Mouse (Mus musculus): ENCODE data around the gene Usp45. TPM values are rescaled to one million over a fixed set of nuclear protein-coding genes. Genes with fewer than 3 reads are reported as not detected.

Gene Usp45
- polyA plus RNA-seq, 1 experiment from 2014 or later, result 7.0 TPM

DNA sequence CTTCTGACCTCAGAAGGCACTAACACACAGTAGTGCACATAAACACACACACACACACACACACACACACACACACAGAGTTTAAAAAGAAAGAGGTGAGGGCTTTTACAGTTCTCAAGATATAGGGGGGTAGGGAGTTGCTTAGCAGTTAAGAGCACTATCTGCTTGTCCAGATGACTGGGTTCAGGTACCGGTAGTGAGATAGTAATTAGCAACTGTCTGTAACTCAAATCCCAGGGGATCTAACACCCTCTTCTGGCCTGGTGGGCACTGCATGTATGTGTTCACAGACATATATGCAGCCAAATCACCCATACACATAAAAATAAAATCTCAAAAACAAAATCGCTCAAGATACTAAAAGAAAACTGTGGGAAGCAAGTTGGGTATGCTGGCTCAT lies 34.7 kb downstream of the Usp45 start:
- WGBS, result 93% methylated on average over 2 of the region's 2 CpGs
- Histone ChIP-seq H3K9me3 (no peaks in the 10 kb centered on the region), H3K4me1 (no peaks in the 10 kb centered on the region), H3K27me3 (no peaks in the 10 kb centered on the region), H3K27ac (no peak overlapping the region), H3K36me3 (peaks cover 63% of the 10 kb centered on the region), H3K9ac (no peak overlapping the region), H3K4me3 (no peak overlapping the region), H3K4me2 (no peak overlapping the region)
- ATAC-seq (ENCODE audit: insufficient number of reproducible peaks, low FRiP score, low TSS enrichment, low read depth), result no peak

DNA sequence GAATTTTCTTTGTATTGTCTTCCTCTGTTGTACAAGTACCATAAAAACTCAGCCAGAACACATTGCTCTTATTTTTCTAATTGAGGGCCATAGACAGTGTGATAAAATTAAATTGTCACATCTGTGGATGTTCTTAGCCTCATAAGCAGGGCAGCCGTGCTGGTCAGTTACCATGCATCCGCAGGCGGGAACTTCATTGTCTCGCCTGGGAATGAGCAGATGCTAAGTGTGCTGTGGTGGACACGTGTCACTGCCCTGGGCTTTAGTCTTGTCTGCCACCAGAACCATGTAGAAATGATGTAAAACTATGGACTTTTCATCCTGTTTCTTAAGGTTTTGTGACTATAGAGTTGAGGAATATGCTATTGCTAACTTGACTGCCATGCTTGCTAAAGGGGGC lies 40.2 kb downstream of the Usp45 start:
- H3K9me3 ChIP-seq, result no peaks in the 10 kb centered on the region
- H3K4me2 ChIP-seq, result no peak overlapping the region
- H3K27ac ChIP-seq, result no peak overlapping the region
- no peaks in the 10 kb centered on the region for H3K27me3 ChIP-seq
- no peaks in the 10 kb centered on the region for H3K4me1 ChIP-seq
- H3K36me3 ChIP-seq, result peaks cover 46% of the 10 kb centered on the region
- no peak overlapping the region for H3K4me3 ChIP-seq
- no peak overlapping the region for H3K9ac ChIP-seq
- 82% methylated on average over 5 of the region's 5 CpGs for whole genome bisulfite sequencing
- ATAC-seq (ENCODE audit: insufficient number of reproducible peaks, low FRiP score, low TSS enrichment, low read depth), result no peak

DNA sequence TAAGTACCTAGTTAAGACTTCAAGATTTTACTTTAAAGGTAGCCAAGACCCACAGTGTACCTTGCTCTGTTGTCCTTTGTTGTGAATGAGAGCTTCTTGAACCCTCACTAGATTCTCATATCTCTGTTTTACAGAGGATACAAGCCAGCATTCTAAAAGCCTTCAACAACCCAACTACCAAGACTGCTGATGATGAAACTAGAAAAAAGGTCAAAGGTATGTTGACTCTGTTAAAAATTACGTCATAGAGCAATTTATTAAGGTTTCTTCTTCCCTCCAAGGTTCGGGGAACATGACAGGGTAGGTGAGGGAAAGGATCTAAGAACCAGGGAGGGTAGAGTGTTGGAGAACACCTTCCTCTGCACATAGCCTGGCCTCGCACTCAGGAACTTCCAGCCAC lies 43.7 kb downstream of the Usp45 start:
- H3K4me2 ChIP-seq, result no peak overlapping the region
- H3K9me3 ChIP-seq, result no peaks in the 10 kb centered on the region
- WGBS, result 87% methylated on average over 3 of the region's 3 CpGs
- H3K4me3 ChIP-seq, result no peak overlapping the region
- H3K27me3 ChIP-seq, result no peaks in the 10 kb centered on the region
- H3K4me1 ChIP-seq, result no peaks in the 10 kb centered on the region
- H3K36me3 ChIP-seq, result peaks cover 40% of the 10 kb centered on the region
- no peak overlapping the region for H3K9ac ChIP-seq
- H3K27ac ChIP-seq, result no peak overlapping the region
- no peak for ATAC-seq (ENCODE audit: insufficient number of reproducible peaks, low FRiP score, low TSS enrichment, low read depth)

DNA sequence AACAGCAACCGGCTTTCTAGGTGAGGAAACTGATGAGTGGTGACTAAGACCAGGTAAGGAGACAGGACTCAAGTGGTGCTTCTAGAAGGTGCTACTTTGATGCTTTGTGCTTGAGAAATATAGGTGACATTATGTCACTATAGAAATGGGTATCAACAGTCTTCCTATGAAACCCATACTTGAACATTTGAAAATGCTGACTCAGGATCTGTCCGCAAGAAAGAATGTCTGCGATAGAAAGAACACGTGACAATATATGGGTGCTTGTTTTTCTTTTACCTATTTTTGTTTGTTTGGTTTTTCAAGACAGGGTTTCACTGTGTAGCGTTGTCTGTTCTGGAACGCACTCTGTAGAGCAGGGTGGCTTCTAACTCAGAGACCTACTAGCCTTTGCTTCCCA lies 45.7 kb downstream of the Usp45 start:
- ATAC-seq (ENCODE audit: insufficient number of reproducible peaks, low FRiP score, low TSS enrichment, low read depth), result no peak

DNA sequence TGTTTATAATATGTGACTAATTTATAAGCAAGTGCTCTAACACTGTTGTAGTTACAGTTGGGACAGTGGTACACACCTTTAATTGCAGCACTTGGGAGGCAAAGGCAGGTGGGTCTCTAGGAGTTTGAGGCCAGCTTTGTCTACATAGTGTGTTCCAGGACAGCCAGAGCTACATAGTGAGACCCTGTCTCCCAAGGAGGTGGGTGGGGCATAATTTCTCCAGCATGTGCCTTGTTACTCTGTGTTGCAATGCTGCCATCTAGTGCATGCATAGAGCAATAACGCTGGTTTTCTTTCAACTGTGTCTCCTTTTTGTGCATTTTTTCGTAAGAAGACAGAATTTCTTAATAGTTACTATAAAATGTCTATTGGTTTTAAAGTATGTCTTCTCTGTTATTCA lies 47.1 kb downstream of the Usp45 start:
- H3K4me1 ChIP-seq, result no peaks in the 10 kb centered on the region
- no peak overlapping the region for H3K27ac ChIP-seq
- no peak for ATAC-seq (ENCODE audit: insufficient number of reproducible peaks, low FRiP score, low TSS enrichment, low read depth)
- H3K4me2 ChIP-seq, result no peak overlapping the region
- WGBS, result 37% methylated on average over 2 of the region's 2 CpGs
- H3K9me3 ChIP-seq, result no peaks in the 10 kb centered on the region
- no peak overlapping the region for H3K4me3 ChIP-seq
- H3K27me3 ChIP-seq, result no peaks in the 10 kb centered on the region
- peaks cover 34% of the 10 kb centered on the region for H3K36me3 ChIP-seq
- no peak overlapping the region for H3K9ac ChIP-seq

More for the DNA sequence above, 45.7 kb downstream of the Usp45 start:
- Histone ChIP-seq H3K4me3 (no peak overlapping the region), H3K27me3 (no peaks in the 10 kb centered on the region), H3K9ac (no peak overlapping the region), H3K4me1 (no peaks in the 10 kb centered on the region), H3K4me2 (no peak overlapping the region), H3K9me3 (no peaks in the 10 kb centered on the region), H3K27ac (no peak overlapping the region), H3K36me3 (peaks cover 38% of the 10 kb centered on the region)
- 85% methylated on average over 6 of the region's 6 CpGs for WGBS

DNA sequence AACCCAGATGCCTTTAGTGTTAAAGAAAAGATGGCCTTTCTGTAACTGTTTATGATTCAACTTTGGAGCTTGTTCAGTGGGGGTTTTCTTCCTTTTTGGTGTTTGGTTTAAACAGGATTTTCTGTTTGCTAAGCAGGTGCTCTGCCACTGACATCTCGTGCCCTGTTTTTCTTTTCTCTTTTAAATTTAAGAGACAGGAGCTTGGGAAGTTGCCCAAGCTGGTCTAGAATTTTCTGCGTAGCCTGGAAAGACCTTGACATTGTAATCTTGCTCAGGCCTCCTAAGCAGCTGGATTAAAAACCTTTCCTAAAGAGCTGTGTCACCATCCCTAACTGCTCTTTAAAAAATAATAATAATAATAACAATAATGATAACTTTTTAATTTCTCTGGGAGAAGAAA lies 59.7 kb downstream of the Usp45 start:
- Histone ChIP-seq H3K9ac (no peak overlapping the region), H3K4me1 (no peaks in the 10 kb centered on the region), H3K27ac (no peak overlapping the region), H3K4me2 (no peak overlapping the region), H3K27me3 (no peaks in the 10 kb centered on the region), H3K4me3 (no peak overlapping the region), H3K9me3 (no peaks in the 10 kb centered on the region), H3K36me3 (peaks cover 35% of the 10 kb centered on the region)
- WGBS, result 84% methylated on average over 2 of the region's 2 CpGs
- ATAC-seq (ENCODE audit: insufficient number of reproducible peaks, low FRiP score, low TSS enrichment, low read depth), result no peak

DNA sequence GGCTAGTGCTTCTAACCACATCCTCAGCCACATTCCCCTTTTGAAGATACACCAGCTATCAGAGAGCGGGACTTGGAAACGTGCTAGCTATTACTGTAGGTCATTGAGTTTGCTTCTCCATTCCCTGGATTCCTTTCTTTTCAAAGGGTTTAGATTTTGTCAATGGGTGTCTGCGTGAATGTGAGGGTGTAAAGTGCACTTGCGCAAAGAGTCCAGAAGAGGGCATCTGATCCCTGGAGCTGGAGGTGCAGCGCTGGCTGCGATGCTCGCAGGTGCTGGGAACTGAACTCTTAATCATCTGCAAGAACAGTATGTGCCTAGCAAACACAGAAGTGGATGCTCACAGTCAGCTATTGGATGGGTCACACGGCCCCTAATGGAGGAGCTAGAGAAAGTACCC lies 65.9 kb downstream of the Usp45 start:
- Histone ChIP-seq H3K27ac (no peak overlapping the region), H3K9me3 (no peaks in the 10 kb centered on the region), H3K36me3 (peaks cover 18% of the 10 kb centered on the region), H3K4me1 (no peaks in the 10 kb centered on the region), H3K9ac (no peak overlapping the region), H3K4me3 (no peak overlapping the region), H3K27me3 (no peaks in the 10 kb centered on the region), H3K4me2 (no peak overlapping the region)
- no peak for ATAC-seq (ENCODE audit: insufficient number of reproducible peaks, low FRiP score, low TSS enrichment, low read depth)
- 95% methylated on average over 8 of the region's 8 CpGs for WGBS

DNA sequence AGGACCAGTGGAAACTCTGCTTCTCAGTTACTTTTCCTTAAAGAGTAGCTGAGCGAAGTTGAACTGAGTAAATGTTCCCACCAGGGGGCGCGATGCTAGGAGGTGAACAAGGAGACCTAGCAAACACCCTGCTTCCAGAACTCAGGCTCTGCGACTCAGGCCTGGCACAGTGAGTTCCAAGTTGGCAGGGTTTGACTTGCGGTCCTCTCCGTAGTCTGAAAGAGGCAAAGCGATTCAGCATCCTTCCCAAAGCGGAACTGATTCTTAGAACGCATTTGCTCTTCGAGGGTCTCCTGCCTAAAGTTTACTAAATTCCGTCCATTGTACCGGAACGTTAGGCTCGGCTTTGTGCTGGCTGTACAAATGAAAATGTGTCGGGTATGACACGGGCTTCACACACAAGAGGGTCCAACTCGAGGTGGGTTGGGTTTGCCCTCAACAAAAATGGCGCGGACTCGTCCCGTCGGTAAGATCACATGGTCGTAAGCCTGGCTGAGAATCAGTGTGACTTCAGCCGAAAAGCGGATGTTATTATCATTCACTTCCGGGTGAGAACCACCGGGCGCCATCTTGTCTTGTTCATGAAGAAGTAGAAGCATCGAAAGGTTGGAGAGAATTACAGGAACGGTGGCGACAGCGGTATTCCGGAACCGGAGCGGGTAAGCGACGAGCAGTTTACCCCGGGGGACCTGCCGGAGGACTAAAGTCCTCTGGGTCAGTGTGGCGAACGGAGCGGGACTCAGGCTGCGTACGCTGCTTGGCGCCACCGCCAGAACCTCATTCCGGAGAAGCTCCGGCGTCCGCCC lies 80.7 kb downstream of the Usp45 start, which contains the start of gene Pnisr:
Gene Pnisr (plus strand): TSS at position 103 of the 806 bp plus-strand sequence.
- peaks cover 10% of the 10 kb centered on the region; the same call in 1 of the 2 replicates for H3K4me1 ChIP-seq
- under 1% methylated on average over 50 of the region's 50 CpGs for WGBS
- peak within 1 kb of the TSS; percentile 42 for H3K4me2 ChIP-seq
- H3K9ac ChIP-seq, result peak within 1 kb of the TSS; percentile 82
- H3K27ac ChIP-seq, result peak within 1 kb of the TSS; percentile 99
- H3K36me3 ChIP-seq, result no peaks in the 10 kb centered on the region
- H3K9me3 ChIP-seq, result no peaks in the 10 kb centered on the region
- peak within 1 kb of the TSS; percentile 78 for H3K4me3 ChIP-seq
- H3K27me3 ChIP-seq, result no peaks in the 10 kb centered on the region
- ATAC-seq (ENCODE audit: insufficient number of reproducible peaks, low FRiP score, low TSS enrichment, low read depth), result peak; percentile 96

DNA sequence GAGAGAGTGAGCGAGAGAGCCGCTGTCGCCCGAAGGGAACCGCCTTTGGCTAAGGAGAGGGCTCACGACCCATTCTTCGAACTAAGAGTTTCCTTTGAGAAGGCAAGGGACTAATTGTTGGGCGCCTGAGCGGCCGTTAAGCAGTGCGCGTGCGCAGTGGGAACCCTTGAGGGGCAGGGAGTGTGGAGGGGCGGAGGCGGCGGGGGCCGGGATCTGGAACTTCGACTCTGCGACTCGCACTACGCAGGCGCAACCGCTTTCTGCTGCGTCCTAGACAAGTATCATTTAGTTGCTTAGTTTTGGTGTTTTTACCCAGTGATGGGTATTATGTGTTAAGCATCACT lies 81.3 kb downstream of the Usp45 start:
- H3K36me3 ChIP-seq, result no peaks in the 10 kb centered on the region
- peak; percentile 83 for ATAC-seq (ENCODE audit: insufficient number of reproducible peaks, low FRiP score, low TSS enrichment, low read depth)
- WGBS, result 0% methylated on average over 24 of the region's 24 CpGs
- H3K27ac ChIP-seq, result peak overlapping the region; percentile 99
- peak overlapping the region; percentile 82 for H3K9ac ChIP-seq
- H3K9me3 ChIP-seq, result no peaks in the 10 kb centered on the region
- peak overlapping the region; percentile 42 for H3K4me2 ChIP-seq
- no peaks in the 10 kb centered on the region for H3K27me3 ChIP-seq
- H3K4me3 ChIP-seq, result peak overlapping the region; percentile 78
- H3K4me1 ChIP-seq, result peaks cover 10% of the 10 kb centered on the region; the same call in 1 of the 2 replicates

DNA sequence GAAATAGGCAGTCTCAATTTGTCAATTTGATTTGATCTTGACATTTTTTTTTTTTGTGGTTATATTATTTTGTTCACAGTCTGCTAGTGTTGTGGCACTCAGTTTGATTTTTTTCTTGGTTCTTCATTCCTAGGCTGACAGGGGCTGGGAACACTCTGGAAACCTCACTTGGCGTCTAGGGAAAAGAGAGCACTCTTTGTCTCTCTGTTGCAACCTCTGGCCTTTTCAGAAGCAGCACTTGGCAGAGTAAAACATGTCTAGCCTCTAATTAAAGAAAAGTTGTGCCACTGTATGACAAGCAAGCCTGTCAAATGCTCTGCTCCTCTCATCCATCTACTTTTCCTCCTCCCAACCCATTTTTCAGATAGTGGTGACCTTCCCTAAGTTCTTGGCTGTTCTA lies 90.5 kb downstream of the Usp45 start:
- H3K27ac ChIP-seq, result no peak overlapping the region
- H3K27me3 ChIP-seq, result no peaks in the 10 kb centered on the region
- no peaks in the 10 kb centered on the region for H3K9me3 ChIP-seq
- no peak for ATAC-seq (ENCODE audit: insufficient number of reproducible peaks, low FRiP score, low TSS enrichment, low read depth)
- peaks cover 51% of the 10 kb centered on the region for H3K36me3 ChIP-seq
- H3K4me2 ChIP-seq, result no peak overlapping the region
- 69% methylated on average over 1 of the region's 1 CpGs for WGBS
- H3K4me3 ChIP-seq, result no peak overlapping the region
- no peaks in the 10 kb centered on the region for H3K4me1 ChIP-seq
- no peak overlapping the region for H3K9ac ChIP-seq

DNA sequence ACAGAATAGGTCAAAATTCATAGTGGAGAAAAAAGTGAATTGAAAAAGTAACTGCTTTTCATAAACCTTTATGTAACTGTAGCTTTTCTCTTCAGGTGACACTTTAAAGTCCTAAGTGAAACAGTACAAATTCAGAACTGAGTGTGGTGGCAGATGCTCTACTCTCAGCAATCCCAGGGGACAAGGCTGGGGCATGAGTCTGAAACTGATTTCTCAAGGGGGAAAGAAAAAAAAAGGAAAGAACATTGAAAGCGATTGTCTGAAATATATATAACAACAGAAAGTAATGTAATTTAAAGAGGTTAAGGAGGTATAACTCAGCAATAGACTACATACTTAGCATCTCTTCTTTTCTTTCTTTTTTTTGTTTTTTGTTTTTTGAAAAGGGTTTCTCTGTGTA lies 98.3 kb downstream of the Usp45 start:
- H3K9me3 ChIP-seq, result no peaks in the 10 kb centered on the region
- 93% methylated on average over 1 of the region's 1 CpGs for WGBS
- no peaks in the 10 kb centered on the region for H3K4me1 ChIP-seq
- H3K4me2 ChIP-seq, result no peak overlapping the region
- no peak overlapping the region for H3K4me3 ChIP-seq
- H3K27me3 ChIP-seq, result no peaks in the 10 kb centered on the region
- peaks cover 56% of the 10 kb centered on the region for H3K36me3 ChIP-seq
- no peak for ATAC-seq (ENCODE audit: insufficient number of reproducible peaks, low FRiP score, low TSS enrichment, low read depth)
- H3K9ac ChIP-seq, result no peak overlapping the region
- no peak overlapping the region for H3K27ac ChIP-seq

DNA sequence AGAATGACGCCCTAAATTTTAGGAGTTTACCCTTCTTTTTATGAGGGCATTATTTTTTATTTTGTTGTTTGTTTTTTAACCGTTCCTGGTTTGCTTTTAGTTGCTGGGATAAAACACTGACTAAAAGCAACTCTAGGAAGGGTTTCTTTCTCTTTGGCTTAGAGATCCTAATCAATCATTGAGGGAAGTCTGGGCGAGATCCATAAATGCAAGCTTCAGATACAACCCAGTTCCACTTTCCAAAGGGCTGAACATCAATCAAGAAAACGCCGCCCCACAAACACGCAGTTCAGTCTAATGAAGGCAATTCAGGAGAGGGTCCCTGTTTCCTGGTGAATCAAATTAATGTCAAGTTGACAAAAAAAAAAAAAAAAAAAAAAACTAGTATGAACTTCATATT lies 111.8 kb downstream of the Usp45 start:
- no peak overlapping the region for H3K27ac ChIP-seq
- 14% methylated on average over 6 of the region's 6 CpGs for WGBS
- no peaks in the 10 kb centered on the region for H3K27me3 ChIP-seq
- H3K9me3 ChIP-seq, result no peaks in the 10 kb centered on the region
- H3K4me1 ChIP-seq, result no peaks in the 10 kb centered on the region
- peak overlapping the region; percentile 79 for H3K4me3 ChIP-seq
- H3K4me2 ChIP-seq, result peak overlapping the region; percentile 59
- peaks cover 13% of the 10 kb centered on the region for H3K36me3 ChIP-seq
- ATAC-seq (ENCODE audit: insufficient number of reproducible peaks, low FRiP score, low TSS enrichment, low read depth), result no peak
- H3K9ac ChIP-seq, result no peak overlapping the region

All from limb, embryonic 15.5 days (tissue).